Mouse (Mus musculus): Measurements from ENCODE around the gene Bcorl1.

GRCm38 (mm10) chrX:48385927-48386326 is 44.8 kb downstream of the Bcorl1 start:
- no peak for TF ChIP-seq GATA1 (IDR thresholded peaks at IDR 0.05; ENCODE audit: low read length)
- TF ChIP-seq TAL1 (IDR thresholded peaks at IDR 0.05; ENCODE audit: low read length): no peak
